Mouse (Mus musculus): Measurements from ENCODE around the gene Scp2. TPM values are rescaled to one million over a fixed set of nuclear protein-coding genes. Genes with fewer than 3 reads are reported as not detected.

Scp2 gene
- polyA plus RNA-seq, 1 experiment from 2014 or later, result 233 TPM

- H3K9me3 ChIP-seq (ENCODE audit: control insufficient read depth, low read length), result no peaks in the 10 kb centered on the region
- no peak overlapping the region for H3K4me2 ChIP-seq
- WGBS, result 83% methylated on average over 7 of the region's 7 CpGs
- H3K4me1 ChIP-seq (ENCODE audit: control insufficient read depth, insufficient read depth, low read length), result no peaks in the 10 kb centered on the region
- H3K9ac ChIP-seq (ENCODE audit: low read length), result no peak overlapping the region
- H3K27ac ChIP-seq (ENCODE audit: low read depth, low read length), result no peak overlapping the region
- H3K36me3 ChIP-seq (ENCODE audit: control insufficient read depth, insufficient read depth, low read length), result no peaks in the 10 kb centered on the region
- no peak for DNase-seq (ENCODE audit: low spot score, missing footprints)
- no peak overlapping the region for H3K4me3 ChIP-seq (ENCODE audit: low read depth, low read length)
- no peak for ATAC-seq (ENCODE audit: low FRiP score)
- H3K27me3 ChIP-seq (ENCODE audit: control insufficient read depth, insufficient read depth, low read length), result no peaks in the 10 kb centered on the region
Observed at GRCm38 (mm10) chr4:108007532-108008103, 137.2 kb downstream of the Scp2 start.

GRCm38 (mm10) chr4:108005328-108005727 lies 139.5 kb downstream of the Scp2 start:
- Histone ChIP-seq H3K27ac (ENCODE audit: low read depth, low read length) (no peak overlapping the region), H3K36me3 (ENCODE audit: control insufficient read depth, insufficient read depth, low read length) (no peaks in the 10 kb centered on the region), H3K9me3 (ENCODE audit: control insufficient read depth, low read length) (no peaks in the 10 kb centered on the region), H3K9ac (ENCODE audit: low read length) (no peak overlapping the region), H3K27me3 (ENCODE audit: control insufficient read depth, insufficient read depth, low read length) (no peaks in the 10 kb centered on the region), H3K4me3 (ENCODE audit: low read depth, low read length) (no peak overlapping the region), H3K4me1 (ENCODE audit: control insufficient read depth, insufficient read depth, low read length) (no peaks in the 10 kb centered on the region), H3K4me2 (no peak overlapping the region)
- DNase-seq (ENCODE audit: low spot score, missing footprints) (no peak), ATAC-seq (ENCODE audit: low FRiP score) (no peak)
- WGBS, result 77% methylated on average over 7 of the region's 7 CpGs

- H3K9ac ChIP-seq (ENCODE audit: low read length), result no peak overlapping the region
- no peaks in the 10 kb centered on the region for H3K27me3 ChIP-seq (ENCODE audit: control insufficient read depth, insufficient read depth, low read length)
- H3K4me2 ChIP-seq, result no peak overlapping the region
- H3K9me3 ChIP-seq (ENCODE audit: control insufficient read depth, low read length), result no peaks in the 10 kb centered on the region
- no peaks in the 10 kb centered on the region for H3K36me3 ChIP-seq (ENCODE audit: control insufficient read depth, insufficient read depth, low read length)
- ATAC-seq (ENCODE audit: low FRiP score), result no peak
- no peaks in the 10 kb centered on the region for H3K4me1 ChIP-seq (ENCODE audit: control insufficient read depth, insufficient read depth, low read length)
- no peak overlapping the region for H3K27ac ChIP-seq (ENCODE audit: low read depth, low read length)
- WGBS, result 79% methylated on average over 1 of the region's 1 CpGs
- no peak overlapping the region for H3K4me3 ChIP-seq (ENCODE audit: low read depth, low read length)
- peak; percentile 14 for DNase-seq (ENCODE audit: low spot score, missing footprints)
Observed at GRCm38 (mm10) chr4:107999380-107999779, 145.4 kb downstream of the Scp2 start.

GRCm38 (mm10) chr4:107998641-107999332 lies 146.0 kb downstream of the Scp2 start:
- Histone ChIP-seq H3K4me3 (ENCODE audit: low read depth, low read length) (no peak overlapping the region), H3K9ac (ENCODE audit: low read length) (no peak overlapping the region), H3K27ac (ENCODE audit: low read depth, low read length) (no peak overlapping the region), H3K9me3 (ENCODE audit: control insufficient read depth, low read length) (no peaks in the 10 kb centered on the region), H3K4me1 (ENCODE audit: control insufficient read depth, insufficient read depth, low read length) (no peaks in the 10 kb centered on the region), H3K27me3 (ENCODE audit: control insufficient read depth, insufficient read depth, low read length) (no peaks in the 10 kb centered on the region), H3K4me2 (no peak overlapping the region), H3K36me3 (ENCODE audit: control insufficient read depth, insufficient read depth, low read length) (no peaks in the 10 kb centered on the region)
- 35% methylated on average over 11 of the region's 11 CpGs for WGBS
- ATAC-seq (ENCODE audit: low FRiP score), result no peak
- DNase-seq (ENCODE audit: low spot score, missing footprints), result peak; percentile 77

- Histone ChIP-seq H3K9ac (ENCODE audit: low read length) (no peak overlapping the region), H3K36me3 (ENCODE audit: control insufficient read depth, insufficient read depth, low read length) (no peaks in the 10 kb centered on the region), H3K4me1 (ENCODE audit: control insufficient read depth, insufficient read depth, low read length) (no peaks in the 10 kb centered on the region), H3K4me3 (ENCODE audit: low read depth, low read length) (no peak overlapping the region), H3K9me3 (ENCODE audit: control insufficient read depth, low read length) (no peaks in the 10 kb centered on the region), H3K4me2 (no peak overlapping the region), H3K27me3 (ENCODE audit: control insufficient read depth, insufficient read depth, low read length) (no peaks in the 10 kb centered on the region), H3K27ac (ENCODE audit: low read depth, low read length) (no peak overlapping the region)
- ATAC-seq (ENCODE audit: low FRiP score), result no peak
- WGBS, result 91% methylated on average over 9 of the region's 9 CpGs
- peak; percentile 17 for DNase-seq (ENCODE audit: low spot score, missing footprints)
Observed at GRCm38 (mm10) chr4:107996418-107996986, 148.3 kb downstream of the Scp2 start.

- ATAC-seq (ENCODE audit: low FRiP score) (no peak), DNase-seq (ENCODE audit: low spot score, missing footprints) (peak; percentile 60)
- Histone ChIP-seq H3K27ac (ENCODE audit: low read depth, low read length) (no peak overlapping the region), H3K9me3 (ENCODE audit: control insufficient read depth, low read length) (no peaks in the 10 kb centered on the region), H3K9ac (ENCODE audit: low read length) (no peak overlapping the region), H3K4me1 (ENCODE audit: control insufficient read depth, insufficient read depth, low read length) (no peaks in the 10 kb centered on the region), H3K4me2 (no peak overlapping the region), H3K4me3 (ENCODE audit: low read depth, low read length) (no peak overlapping the region), H3K27me3 (ENCODE audit: control insufficient read depth, insufficient read depth, low read length) (no peaks in the 10 kb centered on the region), H3K36me3 (ENCODE audit: control insufficient read depth, insufficient read depth, low read length) (no peaks in the 10 kb centered on the region)
- WGBS, result 81% methylated on average over 6 of the region's 6 CpGs
Observed at GRCm38 (mm10) chr4:107995727-107996126, 149.1 kb downstream of the Scp2 start.

GRCm38 (mm10) chr4:107995011-107995410 lies 149.8 kb downstream of the Scp2 start:
- Histone ChIP-seq H3K9ac (ENCODE audit: low read length) (no peak overlapping the region), H3K4me1 (ENCODE audit: control insufficient read depth, insufficient read depth, low read length) (no peaks in the 10 kb centered on the region), H3K27me3 (ENCODE audit: control insufficient read depth, insufficient read depth, low read length) (no peaks in the 10 kb centered on the region), H3K9me3 (ENCODE audit: control insufficient read depth, low read length) (no peaks in the 10 kb centered on the region), H3K27ac (ENCODE audit: low read depth, low read length) (no peak overlapping the region), H3K36me3 (ENCODE audit: control insufficient read depth, insufficient read depth, low read length) (no peaks in the 10 kb centered on the region), H3K4me3 (ENCODE audit: low read depth, low read length) (no peak overlapping the region), H3K4me2 (no peak overlapping the region)
- ATAC-seq (ENCODE audit: low FRiP score) (no peak), DNase-seq (ENCODE audit: low spot score, missing footprints) (no peak)
- WGBS, result 92% methylated on average over 6 of the region's 6 CpGs

Small RNAs within 50 kb of the gene (microRNA-seq; reads per million reads assigned to microRNA genes)
- gene Mir6397, result not detected

Other genes with a start within 250 kb of the Scp2 start
- 34.2 and 35.5 TPM in 2 replicates for gene Cpt2, start 221.4 kb downstream of the Scp2 start, polyA plus RNA-seq (2014; fragmentation: Nextera tagmentation; extraction: Ambion mirVana)
- gene Slc1a7, start 176.7 kb downstream of the Scp2 start, polyA plus RNA-seq (2014; fragmentation: Nextera tagmentation; extraction: Ambion mirVana), result not detected in 2 replicates
- 0.21 and 0.45 TPM in 2 replicates for gene Podn, start 48.6 kb downstream of the Scp2 start, polyA plus RNA-seq (2014; fragmentation: Nextera tagmentation; extraction: Ambion mirVana)
- gene Echdc2, start 20.4 kb upstream of the Scp2 start, polyA plus RNA-seq (2014; fragmentation: Nextera tagmentation; extraction: Ambion mirVana), result 11.7 and 13.8 TPM in 2 replicates
- gene Zyg11a, start 73.0 kb upstream of the Scp2 start, polyA plus RNA-seq (2014; fragmentation: Nextera tagmentation; extraction: Ambion mirVana), result not detected in 2 replicates
- gene Zyg11b, start 156.1 kb upstream of the Scp2 start, polyA plus RNA-seq (2014; fragmentation: Nextera tagmentation; extraction: Ambion mirVana), result 18.8 and 22.5 TPM in 2 replicates
- 54.6 and 55.5 TPM in 2 replicates for gene Coa7, start 183.1 kb upstream of the Scp2 start, polyA plus RNA-seq (2014; fragmentation: Nextera tagmentation; extraction: Ambion mirVana)
- gene Shisal2a, start 238.4 kb upstream of the Scp2 start, polyA plus RNA-seq (2014; fragmentation: Nextera tagmentation; extraction: Ambion mirVana), result 1.6 and 2.4 TPM in 2 replicates

Data from midbrain, embryonic 11.5 days (tissue).